Mouse (Mus musculus): ENCODE data around the gene Slc38a11. TPM values are rescaled to one million over a fixed set of nuclear protein-coding genes. Genes with fewer than 3 reads are reported as not detected.

The Slc38a11 gene
- total and polyA plus RNA-seq, 3 experiments, result not detected

- no peaks in the 10 kb centered on the region for H3K79me2 ChIP-seq (replicated peaks; ENCODE audit: control insufficient read depth, extremely low read depth, insufficient read depth, poor library complexity, severe bottlenecking)
- TF ChIP-seq ZNF384 (IDR thresholded peaks at IDR 0.05; ENCODE audit: low read depth, low read length) (no peak), KAT2A (IDR thresholded peaks at IDR 0.05; ENCODE audit: insufficient replicate concordance, low read length) (no peak), MAFK (IDR thresholded peaks at IDR 0.05; ENCODE audit: insufficient replicate concordance, low read length) (no peak), ZKSCAN1 (IDR thresholded peaks at IDR 0.05; ENCODE audit: borderline replicate concordance, low read depth, low read length) (no peak), SIN3A (IDR thresholded peaks at IDR 0.05; ENCODE audit: low read length) (no peak), MAX (IDR thresholded peaks at IDR 0.05; ENCODE audit: low read length) (no peak), GABPA (IDR thresholded peaks at IDR 0.05; ENCODE audit: insufficient replicate concordance, low read depth, low read length) (no peak), E2F4 (IDR thresholded peaks at IDR 0.05; ENCODE audit: insufficient replicate concordance, low read depth, low read length) (no peak), NELFE (IDR thresholded peaks at IDR 0.05; ENCODE audit: low read depth, low read length) (no peak), HCFC1 (IDR thresholded peaks at IDR 0.05; ENCODE audit: low read depth, low read length) (no peak), JUND (conservative IDR thresholded peaks at IDR 0.05; ENCODE audit: low read depth, low read length) (no peak), BHLHE40 (IDR thresholded peaks at IDR 0.05; ENCODE audit: low read depth, low read length) (no peak), POLR2AphosphoS2 (IDR thresholded peaks at IDR 0.05; ENCODE audit: low read depth, low read length) (no peak), ZMIZ1 (IDR thresholded peaks at IDR 0.05; ENCODE audit: low read depth, low read length) (no peak)
- no peaks in the 10 kb centered on the region for H3K9me3 ChIP-seq (replicated peaks; ENCODE audit: low read length)
- H3K36me3 ChIP-seq (replicated peaks in 1 of 2; ENCODE audit: control insufficient read depth in 1 of 2, insufficient read depth in 1 of 2, low read length in 1 of 2), result no peaks in the 10 kb centered on the region
- H3K27ac ChIP-seq (ENCODE audit: insufficient read depth, low read depth), result no peak overlapping the region
- no peak overlapping the region for H3K9ac ChIP-seq (ENCODE audit: insufficient read depth, low read depth)
- dilution Hi-C loops (cut with MboI; ENCODE audit: extremely low pct_ligation_motif_present, extremely low pct_unique_long_range_greater_than_20kb, low sequenced_read_pairs), result no loop called here
- H3K4me2 ChIP-seq (ENCODE audit: insufficient read depth, low read depth, poor library complexity, severe bottlenecking), result no peak overlapping the region
- in situ Hi-C loops (cut with MboI; ENCODE audit: low pct_ligation_motif_present, low pct_unique_long_range_greater_than_20kb, low sequenced_read_pairs), result no loop called here
- no peak for DNase-seq (ENCODE audit: extremely low read depth)
- no peak overlapping the region for H3K4me3 ChIP-seq (replicated peaks in 1 of 3; ENCODE audit: low read depth in 2 of 3, low read length in 2 of 3, poor library complexity in 1 of 3)
- no peaks in the 10 kb centered on the region for H3K27me3 ChIP-seq (replicated peaks)
- no peaks in the 10 kb centered on the region for H3K4me1 ChIP-seq (ENCODE audit: control insufficient read depth in 1 of 2, insufficient read depth in 2 of 2)
Measured at GRCm38 (mm10) chr2:65311250-65311649, 52.6 kb downstream of the Slc38a11 start.

- no peaks in the 10 kb centered on the region for H3K36me3 ChIP-seq (replicated peaks in 1 of 2; ENCODE audit: control insufficient read depth in 1 of 2, insufficient read depth in 1 of 2, low read length in 1 of 2)
- TF ChIP-seq POLR2A (IDR thresholded peaks at IDR 0.05; ENCODE audit: low read depth, low read length), result no peak
- no peak for TF ChIP-seq SIN3A (IDR thresholded peaks at IDR 0.05; ENCODE audit: low read length)
- TF ChIP-seq HCFC1 (IDR thresholded peaks at IDR 0.05; ENCODE audit: low read depth, low read length), result no peak
- no peak for TF ChIP-seq MAZ (IDR thresholded peaks at IDR 0.05; ENCODE audit: low read depth, low read length)
- no peak for TF ChIP-seq ZC3H11A (IDR thresholded peaks at IDR 0.05; ENCODE audit: low read depth, low read length)
- TF ChIP-seq E2F4 (IDR thresholded peaks at IDR 0.05; ENCODE audit: insufficient replicate concordance, low read depth, low read length), result no peak
- TF ChIP-seq ZNF384 (IDR thresholded peaks at IDR 0.05; ENCODE audit: low read depth, low read length), result no peak
- TF ChIP-seq EP300 (IDR thresholded peaks at IDR 0.05; ENCODE audit: low read length), result no peak
- no peak for TF ChIP-seq MXI1 (IDR thresholded peaks at IDR 0.05; ENCODE audit: low read depth, low read length)
- TF ChIP-seq JUND (conservative IDR thresholded peaks at IDR 0.05; ENCODE audit: low read depth, low read length), result no peak
- TF ChIP-seq BHLHE40 (IDR thresholded peaks at IDR 0.05; ENCODE audit: low read depth, low read length), result no peak
- TF ChIP-seq USF1 (IDR thresholded peaks at IDR 0.05; ENCODE audit: low read depth, low read length), result no peak
- TF ChIP-seq RAD21 (IDR thresholded peaks at IDR 0.05; ENCODE audit: low read depth, low read length), result no peak
- no peak for TF ChIP-seq TBP (conservative IDR thresholded peaks at IDR 0.05; ENCODE audit: low read depth, low read length)
- no peak for TF ChIP-seq USF2 (conservative IDR thresholded peaks at IDR 0.05; ENCODE audit: low read depth, low read length)
- no peak for TF ChIP-seq JUN (IDR thresholded peaks at IDR 0.05; ENCODE audit: insufficient read depth, low read depth, low read length)
- TF ChIP-seq RCOR1 (conservative IDR thresholded peaks at IDR 0.05; ENCODE audit: low read depth, low read length), result no peak
- no peak for TF ChIP-seq NELFE (IDR thresholded peaks at IDR 0.05; ENCODE audit: low read depth, low read length)
- TF ChIP-seq ELF1 (IDR thresholded peaks at IDR 0.05; ENCODE audit: low read depth, low read length), result no peak
- TF ChIP-seq GABPA (IDR thresholded peaks at IDR 0.05; ENCODE audit: insufficient replicate concordance, low read depth, low read length), result no peak
- H3K4me2 ChIP-seq (ENCODE audit: insufficient read depth, low read depth, poor library complexity, severe bottlenecking), result no peak overlapping the region
- no peak overlapping the region for H3K9ac ChIP-seq (ENCODE audit: insufficient read depth, low read depth)
- no peaks in the 10 kb centered on the region for H3K79me2 ChIP-seq (replicated peaks; ENCODE audit: control insufficient read depth, extremely low read depth, insufficient read depth, poor library complexity, severe bottlenecking)
- no peak overlapping the region for H3K4me3 ChIP-seq (replicated peaks in 1 of 3; ENCODE audit: low read depth in 2 of 3, low read length in 2 of 3, poor library complexity in 1 of 3)
- H3K27ac ChIP-seq (ENCODE audit: insufficient read depth, low read depth), result no peak overlapping the region
- dilution Hi-C loops (cut with MboI; ENCODE audit: extremely low pct_ligation_motif_present, extremely low pct_unique_long_range_greater_than_20kb, low sequenced_read_pairs), result no loop called here
- no peaks in the 10 kb centered on the region for H3K9me3 ChIP-seq (replicated peaks; ENCODE audit: low read length)
- in situ Hi-C loops (cut with MboI; ENCODE audit: low pct_ligation_motif_present, low pct_unique_long_range_greater_than_20kb, low sequenced_read_pairs), result no loop called here
- DNase-seq (ENCODE audit: extremely low read depth), result no peak
- no peaks in the 10 kb centered on the region for H3K4me1 ChIP-seq (ENCODE audit: control insufficient read depth in 1 of 2, insufficient read depth in 2 of 2)
- no peaks in the 10 kb centered on the region for H3K27me3 ChIP-seq (replicated peaks)
Measured at GRCm38 (mm10) chr2:65296541-65296940, 67.3 kb downstream of the Slc38a11 start.

Data from CH12.LX (cell line).